Mouse (Mus musculus) small intestine, adult 2 months (tissue): ENCODE data around the gene Lgals7.

Experiments
- CTCF ChIP-seq: fragments of 200-500 bp; IDR thresholded peaks from 2 replicates; pipeline ENCODE4 v1.5.1; 2012; ENCODE audit warnings: low read depth, mild to moderate bottlenecking, control low read depth, inconsistent platforms, low read length, moderate library complexity, mixed read lengths; ENCODE audit not compliant: insufficient replicate concordance, insufficient read length; ENCODE audit errors: extremely low read depth
- POLR2A ChIP-seq: fragments of 200-500 bp; IDR thresholded peaks from 2 replicates; pipeline ENCODE4 v1.6.1; 2012; ENCODE audit warnings: low read depth, mild to moderate bottlenecking, control low read depth, inconsistent platforms, low read length, moderate library complexity

DNA sequence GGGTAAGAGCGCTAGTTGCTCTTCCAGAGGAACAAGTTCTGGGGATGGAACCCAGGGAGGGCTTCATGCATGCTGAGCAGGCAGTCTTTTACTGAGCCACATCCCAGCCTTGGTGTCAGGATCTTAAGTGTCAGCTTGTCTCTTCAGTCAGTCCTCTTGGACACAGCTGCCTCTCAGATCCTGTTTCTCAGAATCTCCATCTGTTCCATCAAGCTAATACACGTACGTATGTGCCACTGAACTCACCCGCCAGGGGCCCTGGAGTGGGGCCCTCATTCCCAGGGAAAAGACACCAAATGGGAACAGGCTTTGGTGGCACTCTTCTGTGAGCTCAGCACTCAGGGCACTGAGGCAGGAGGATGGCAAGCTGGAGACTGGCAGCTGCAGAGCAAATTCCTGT, 14.2 kb downstream of the Lgals7 start:
- TF ChIP-seq CTCF (no peak), POLR2A (no peak)
